In genomic region chr7:96185411-96185810, GRCm38 (mm10) we compare ENCODE assay signal across 25 mouse cellular contexts.
"Had no signal": no experiment of that assay in that cellular context is flagged by ENCODE, and none has a peak within 500 bp of the region (broad histone marks: within the 10 kb centered on the region; RNA-seq: fewer than 3 reads in every experiment).

No protein-coding gene starts in this region.

- H3K9me3 ChIP-seq: heart, embryonic 10.5 days; heart, embryonic 12.5 days; hindbrain, embryonic 10.5 days; hindbrain, embryonic 13.5 days; intestine, embryonic 15.5 days; limb, embryonic 12.5 days; liver, embryonic 13.5 days had no signal

- H3K27ac ChIP-seq: gastrocnemius, adult 2 months; heart, embryonic 10.5 days; hindbrain, embryonic 10.5 days; hindbrain, embryonic 13.5 days; intestine, embryonic 15.5 days; limb, embryonic 12.5 days; liver, embryonic 13.5 days had no signal

- ATAC-seq: hindbrain, embryonic 16.5 days; inflammation-experienced regulatory T-cells, adult 6 months; intestine, embryonic 15.5 days; intestine, postnatal 0 days had no signal

- H3K4me3 ChIP-seq: gastrocnemius, adult 2 months; heart, embryonic 10.5 days; heart, embryonic 12.5 days; hindbrain, embryonic 10.5 days; hindbrain, embryonic 13.5 days; intestine, embryonic 15.5 days; limb, embryonic 12.5 days; liver, embryonic 13.5 days had no signal

- DNase-seq: gastrocnemius, adult 2 months; gastrocnemius, postnatal 10 days; gastrocnemius, postnatal 25 days; heart, postnatal 10 days; heart, postnatal 4 days; kidney, adult 2 months; kidney, adult 9 months; kidney, postnatal 10 days; kidney, postnatal 25 days; kidney, postnatal 4 days; layer of hippocampus, adult 9-11 months; layer of hippocampus, postnatal 36 days; left cerebral cortex, postnatal 4 days; liver; liver, embryonic 13.5 days had no signal

- H3K9ac ChIP-seq: heart, embryonic 12.5 days; hindbrain, embryonic 13.5 days; intestine, embryonic 15.5 days; limb, embryonic 12.5 days; liver, embryonic 13.5 days had no signal

- H3K4me2 ChIP-seq: heart, embryonic 12.5 days; hindbrain, embryonic 13.5 days; intestine, embryonic 15.5 days; limb, embryonic 12.5 days; liver, embryonic 11.5 days; liver, embryonic 13.5 days had no signal

- H3K36me3 ChIP-seq: heart, embryonic 10.5 days; heart, embryonic 12.5 days; hindbrain, embryonic 10.5 days; hindbrain, embryonic 13.5 days; intestine, embryonic 15.5 days; limb, embryonic 12.5 days; liver, embryonic 13.5 days had no signal

- H3K27me3 ChIP-seq: heart, embryonic 12.5 days; hindbrain, embryonic 13.5 days; intestine, embryonic 15.5 days; limb, embryonic 12.5 days; liver, embryonic 13.5 days had no signal

- H3K4me1 ChIP-seq: heart, embryonic 10.5 days; heart, embryonic 12.5 days; hindbrain, embryonic 13.5 days; intestine, embryonic 15.5 days; limb, embryonic 12.5 days; liver, embryonic 13.5 days had no signal
